Mouse (Mus musculus) midbrain, embryonic 14.5 days (tissue): Measurements from ENCODE around the gene Tmem86a. TPM values are rescaled to one million over a fixed set of nuclear protein-coding genes. Genes with fewer than 3 reads are reported as not detected.
A peak's percentile ranks its signal among the peaks of the same experiment; 100 is the strongest.

Experiments
- ATAC-seq: fragments of 200-750 bp; cut with Nextera tagmentation; 2 replicates; pipeline ENCODE4 v1.8.0; 2017; ENCODE audit warnings: moderate number of reproducible peaks, moderate library complexity; ENCODE audit not compliant: low FRiP score, low TSS enrichment
- DNase-seq: peaks from one replicate; pipeline ENCODE4 v3.0.0-alpha.2; 2015
- H3K27ac ChIP-seq: fragments of 300-500 bp; sonication (generic); replicated peaks from 2 replicates; pipeline ENCODE4 v1.5.1; 2014; ENCODE audit warnings: mild to moderate bottlenecking, low read depth, low read length, moderate library complexity
- H3K27me3 ChIP-seq: fragments of 300-500 bp; sonication (generic); 2 replicates; pipeline ENCODE4 v1.6.1; 2014; ENCODE audit warnings: low read length, control low read depth, mixed read lengths; ENCODE audit not compliant: control insufficient read depth, insufficient read depth
- H3K36me3 ChIP-seq: fragments of 300-500 bp; sonication (generic); 2 replicates; pipeline ENCODE4 v1.6.1; 2014; ENCODE audit warnings: low read length, control low read depth; ENCODE audit not compliant: control insufficient read depth, insufficient read depth
- H3K4me1 ChIP-seq: fragments of 300-500 bp; sonication (generic); 2 replicates; pipeline ENCODE4 v1.6.1; 2014; ENCODE audit warnings: mild to moderate bottlenecking, antibody characterized with exemption, low read length, control low read depth; ENCODE audit not compliant: control insufficient read depth, insufficient read depth
- H3K4me2 ChIP-seq: fragments of 300-500 bp; sonication (generic); 2 replicates; pipeline ENCODE4 v1.6.1; 2014; ENCODE audit warnings: mild to moderate bottlenecking, low read length, moderate library complexity
- H3K4me3 ChIP-seq: fragments of 300-500 bp; sonication (generic); replicated peaks from 2 replicates; pipeline ENCODE4 v1.5.1; 2014; ENCODE audit warnings: low read depth, low read length
- H3K9ac ChIP-seq: fragments of 300-500 bp; sonication (generic); replicated peaks from 2 replicates; pipeline ENCODE4 v1.6.1; 2014; ENCODE audit warnings: mild to moderate bottlenecking, low read length, moderate library complexity
- H3K9me3 ChIP-seq: fragments of 300-500 bp; sonication (generic); 2 replicates; pipeline ENCODE4 v1.6.1; 2016; ENCODE audit warnings: low read length, control low read depth, mixed read lengths; ENCODE audit not compliant: control insufficient read depth
- WGBS: fragments of 180-500 bp; shearing (Covaris S2); extraction: QIAGEN DNeasy Blood & Tissue Kit; methylation state at CpG from one replicate; pipeline ENCODE4 v1.1.7; 2014; 5-methylcytosine and 5-hydroxymethylcytosine counted together
- polyA plus RNA-seq: library from polyadenylated mRNA; unstranded; fragments of >200 nt; fragmentation: Nextera tagmentation; extraction: Ambion mirVana; gene quantifications from 2 replicates; pipeline ENCODE4 v1.2.1, GENCODE M21; 2014

Tmem86a gene
- 18.5 and 19.7 TPM in 2 replicates for polyA plus RNA-seq

DNA sequence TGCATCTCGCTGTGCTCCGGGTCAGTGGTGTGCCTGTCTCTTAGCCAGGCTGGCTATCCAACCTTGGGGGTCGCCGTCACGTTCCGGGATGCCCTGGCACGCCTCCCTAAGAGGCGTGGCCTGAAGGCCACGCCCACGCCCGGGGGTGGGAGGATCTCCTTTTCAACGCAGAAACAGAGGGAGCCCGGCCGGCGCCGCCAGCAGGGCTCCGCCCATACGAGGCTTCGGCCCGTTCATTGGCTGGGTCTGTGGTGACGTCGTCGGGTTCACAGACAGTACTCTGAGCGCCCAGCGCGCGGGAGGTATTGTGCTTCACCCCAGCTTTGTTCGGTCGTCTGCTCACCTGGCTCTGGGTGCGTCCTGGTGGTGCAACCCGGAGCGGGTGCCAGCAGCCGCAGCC is at the start of gene Tmem86a:
Gene Tmem86a, plus strand, starts transcription at position 236 of the 400 bp plus-strand sequence.
- Histone ChIP-seq H3K9me3 (no peaks in the 10 kb centered on the region), H3K4me1 (peaks cover 15% of the 10 kb centered on the region), H3K27me3 (no peaks in the 10 kb centered on the region), H3K4me2 (peak within 1 kb of the TSS; percentile 87), H3K36me3 (peaks cover 11% of the 10 kb centered on the region; the same call in 1 of the 2 replicates), H3K9ac (peak within 1 kb of the TSS; percentile 91), H3K27ac (peak within 1 kb of the TSS; percentile 95), H3K4me3 (peak within 1 kb of the TSS; percentile 95)
- ATAC-seq (peak; percentile 99), DNase-seq (peak; percentile 99)
- WGBS, result under 1% methylated on average over 32 of the region's 33 CpGs

DNA sequence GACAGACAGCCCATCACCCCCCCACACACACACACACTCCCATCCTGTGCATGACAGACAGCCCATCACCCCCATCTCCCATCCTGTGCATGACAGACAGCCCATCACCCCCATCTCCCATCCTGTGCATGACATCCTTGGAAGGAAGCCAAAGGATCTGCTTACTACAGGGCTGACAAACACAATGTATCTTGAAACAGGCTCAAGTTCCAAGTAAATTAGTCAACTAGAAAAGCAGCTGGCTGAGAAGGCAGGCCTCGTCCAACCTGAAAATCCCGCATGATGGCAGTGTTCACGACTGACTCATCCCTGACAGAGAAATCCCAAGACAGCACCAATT is 49.8 kb upstream of the Tmem86a start:
- Histone ChIP-seq H3K4me3 (no peak overlapping the region), H3K27ac (no peak overlapping the region), H3K4me2 (no peak overlapping the region), H3K9ac (no peak overlapping the region), H3K4me1 (peaks cover 17% of the 10 kb centered on the region), H3K27me3 (no peaks in the 10 kb centered on the region), H3K9me3 (no peaks in the 10 kb centered on the region), H3K36me3 (peaks cover 30% of the 10 kb centered on the region)
- DNase-seq (peak; percentile 37), ATAC-seq (peak; percentile 73; the same call in 1 of the 2 replicates)
- 40% methylated on average over 3 of the region's 3 CpGs for WGBS

GRCm38 (mm10) chr7:47001125-47001899 is 49.1 kb upstream of the Tmem86a start:
- Histone ChIP-seq H3K27ac (no peak overlapping the region), H3K4me1 (peaks cover 17% of the 10 kb centered on the region)

GRCm38 (mm10) chr7:47001900-47002275 is 48.5 kb upstream of the Tmem86a start:
- Histone ChIP-seq H3K4me3 (no peak overlapping the region), H3K9me3 (no peaks in the 10 kb centered on the region), H3K9ac (no peak overlapping the region), H3K36me3 (peaks cover 23% of the 10 kb centered on the region), H3K27me3 (no peaks in the 10 kb centered on the region), H3K4me2 (no peak overlapping the region), H3K27ac (no peak overlapping the region), H3K4me1 (peaks cover 20% of the 10 kb centered on the region)
- WGBS, result 49% methylated on average over 4 of the region's 4 CpGs
- no peak for DNase-seq
- no peak for ATAC-seq

More at GRCm38 (mm10) chr7:47001125-47001899, 49.1 kb upstream of the Tmem86a start:
- Histone ChIP-seq H3K36me3 (peaks cover 23% of the 10 kb centered on the region), H3K27me3 (no peaks in the 10 kb centered on the region), H3K9ac (no peak overlapping the region), H3K9me3 (no peaks in the 10 kb centered on the region), H3K4me3 (no peak overlapping the region), H3K4me2 (no peak overlapping the region)
- ATAC-seq, result no peak
- no peak for DNase-seq
- 87% methylated on average over 5 of the region's 5 CpGs for WGBS

DNA sequence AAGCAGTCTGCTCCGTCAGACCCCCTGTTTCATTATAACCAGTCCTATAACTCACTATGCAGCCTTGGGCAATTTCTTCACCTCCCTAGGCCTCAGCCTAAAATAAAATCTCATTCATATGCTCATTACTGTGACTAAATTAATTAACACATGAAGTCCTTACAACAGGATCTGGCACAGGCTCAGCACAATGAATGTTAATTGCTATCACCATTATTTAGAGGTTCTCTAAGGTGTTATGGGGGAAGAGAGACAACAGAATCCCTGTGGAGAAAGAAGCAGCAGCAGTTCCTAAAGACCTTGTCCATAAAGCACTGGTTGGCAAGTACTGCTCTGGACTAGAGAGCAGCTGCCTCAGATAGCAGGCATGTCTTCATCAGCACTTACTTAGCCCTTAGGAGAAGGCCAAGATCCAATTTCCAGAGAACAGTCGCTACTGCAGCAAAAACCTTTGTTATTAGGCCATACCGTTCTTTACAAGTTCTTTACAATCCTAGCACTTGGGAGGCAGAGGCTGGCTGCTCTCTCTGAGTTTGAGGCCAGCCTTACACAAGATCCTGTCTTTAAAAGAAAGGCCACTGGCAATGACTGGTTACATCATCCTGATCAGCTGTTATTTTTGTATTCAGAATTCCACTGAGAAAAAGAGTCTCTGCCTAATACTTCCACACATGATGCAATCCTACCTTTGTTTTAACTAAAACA is 46.8 kb upstream of the Tmem86a start:
- 20% methylated on average over 3 of the region's 3 CpGs for WGBS
- Histone ChIP-seq H3K36me3 (peaks cover 7% of the 10 kb centered on the region; the same call in 1 of the 2 replicates), H3K27ac (no peak overlapping the region), H3K4me3 (no peak overlapping the region), H3K9me3 (no peaks in the 10 kb centered on the region), H3K4me2 (no peak overlapping the region), H3K9ac (no peak overlapping the region; the same call in 1 of the 2 replicates), H3K4me1 (peaks cover 27% of the 10 kb centered on the region), H3K27me3 (no peaks in the 10 kb centered on the region)
- peak; percentile 15 for DNase-seq
- no peak for ATAC-seq

DNA sequence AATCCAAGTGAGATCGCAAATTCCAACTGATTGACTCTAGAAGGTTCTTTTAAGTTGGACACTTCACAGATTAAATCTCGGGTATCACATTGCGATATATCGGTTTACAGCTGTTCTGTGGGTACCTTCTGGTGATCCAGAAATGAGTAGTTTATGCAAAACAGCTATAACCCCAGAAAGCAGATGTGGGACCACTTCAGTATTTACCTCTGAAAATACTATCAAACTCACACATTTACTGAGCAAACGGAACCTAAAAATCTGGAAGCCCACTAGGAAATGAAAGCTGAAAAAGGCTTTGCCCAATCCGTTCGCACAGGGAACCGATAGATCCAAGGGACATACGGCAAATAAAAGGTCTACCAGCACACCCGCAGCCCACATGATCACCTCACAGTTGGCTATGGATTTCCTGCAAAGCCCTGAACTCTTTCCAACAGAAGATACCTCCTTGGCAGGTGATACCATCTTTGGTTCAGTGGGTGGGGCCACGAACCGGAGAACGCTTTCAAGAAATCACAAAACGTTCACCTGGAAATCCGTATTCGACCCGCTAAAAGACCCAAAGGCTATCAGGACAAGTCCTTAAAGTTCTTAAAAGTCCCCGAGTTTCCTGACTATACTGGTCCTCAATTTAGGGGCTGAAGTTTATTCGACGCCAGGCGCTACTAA is 43.2 kb upstream of the Tmem86a start:
- no peaks in the 10 kb centered on the region for H3K36me3 ChIP-seq
- ATAC-seq (no peak), DNase-seq (no peak)
- peak overlapping the region; percentile 65 for H3K9ac ChIP-seq
- peak overlapping the region; percentile 68 for H3K4me3 ChIP-seq
- no peaks in the 10 kb centered on the region for H3K27me3 ChIP-seq
- WGBS, result 23% methylated on average over 21 of the region's 21 CpGs
- no peak overlapping the region for H3K27ac ChIP-seq
- peak overlapping the region; percentile 88 for H3K4me2 ChIP-seq
- H3K9me3 ChIP-seq, result no peaks in the 10 kb centered on the region
- H3K4me1 ChIP-seq, result peaks cover 30% of the 10 kb centered on the region

GRCm38 (mm10) chr7:47007818-47008167 is 42.6 kb upstream of the Tmem86a start:
- DNase-seq (no peak), ATAC-seq (no peak; the same call in 1 of the 2 replicates)
- peak overlapping the region; percentile 77 for H3K27ac ChIP-seq
- peaks cover 25% of the 10 kb centered on the region for H3K4me1 ChIP-seq
- H3K27me3 ChIP-seq, result no peaks in the 10 kb centered on the region
- H3K9me3 ChIP-seq, result no peaks in the 10 kb centered on the region
- H3K4me2 ChIP-seq, result peak overlapping the region; percentile 88
- H3K36me3 ChIP-seq, result no peaks in the 10 kb centered on the region
- WGBS, result under 1% methylated on average over 25 of the region's 25 CpGs
- peak overlapping the region; percentile 65 for H3K9ac ChIP-seq
- peak overlapping the region; percentile 68 for H3K4me3 ChIP-seq

DNA sequence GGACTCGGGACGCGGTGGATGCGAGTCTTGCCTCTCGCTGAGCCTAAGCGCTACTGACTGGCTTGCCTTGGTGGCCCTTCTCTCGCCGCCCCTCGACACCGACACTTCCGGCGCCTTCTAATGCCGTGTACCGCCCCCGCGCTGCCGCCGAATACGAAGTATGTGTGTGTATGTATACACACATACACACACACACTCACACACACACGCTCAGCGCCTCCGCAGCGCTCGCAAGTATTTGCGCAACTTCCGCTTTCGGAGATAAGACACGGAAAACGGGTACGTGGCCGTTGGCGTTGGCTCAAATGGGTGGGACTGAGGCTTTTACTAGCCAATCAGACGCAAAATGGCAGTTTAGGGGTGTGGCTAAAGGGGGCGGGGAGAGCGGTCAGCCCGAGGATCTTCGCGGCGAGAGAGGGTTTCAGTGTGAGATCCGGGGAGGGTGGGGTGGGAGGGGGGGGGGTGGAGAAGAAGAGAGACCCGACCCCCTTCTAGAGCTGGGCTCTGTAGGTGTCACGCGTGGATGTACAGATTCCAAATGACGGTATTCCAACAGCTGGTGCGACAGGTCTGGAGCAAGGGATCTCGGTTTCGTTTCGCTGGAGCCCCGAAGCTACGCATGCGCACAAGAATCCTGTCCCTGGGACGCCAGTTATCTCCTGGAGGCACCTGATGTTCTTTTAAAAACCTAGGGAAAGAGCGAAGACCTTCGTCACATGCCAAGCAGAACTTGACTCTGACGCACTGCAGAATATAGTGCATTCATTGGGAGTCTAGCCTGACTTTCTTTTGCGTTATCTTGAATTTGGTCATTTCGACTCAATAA is 42.0 kb upstream of the Tmem86a start, which contains the start of gene Spty2d1:
Gene Spty2d1, minus strand, starts transcription at position 244 of the 826 bp plus-strand sequence.
- peak; percentile 99 for DNase-seq
- ATAC-seq, result peak; percentile 95
- Histone ChIP-seq H3K27me3 (no peaks in the 10 kb centered on the region), H3K36me3 (no peaks in the 10 kb centered on the region), H3K9ac (peak within 1 kb of the TSS; percentile 65), H3K4me2 (peak within 1 kb of the TSS; percentile 88), H3K4me3 (peak within 1 kb of the TSS; percentile 68), H3K27ac (peak within 1 kb of the TSS; percentile 82), H3K9me3 (no peaks in the 10 kb centered on the region), H3K4me1 (peaks cover 22% of the 10 kb centered on the region)
- 1% methylated on average over 57 of the region's 57 CpGs for WGBS
